Comparison of ENCODE assay signal across 17 mouse cellular contexts in the genomic region with DNA sequence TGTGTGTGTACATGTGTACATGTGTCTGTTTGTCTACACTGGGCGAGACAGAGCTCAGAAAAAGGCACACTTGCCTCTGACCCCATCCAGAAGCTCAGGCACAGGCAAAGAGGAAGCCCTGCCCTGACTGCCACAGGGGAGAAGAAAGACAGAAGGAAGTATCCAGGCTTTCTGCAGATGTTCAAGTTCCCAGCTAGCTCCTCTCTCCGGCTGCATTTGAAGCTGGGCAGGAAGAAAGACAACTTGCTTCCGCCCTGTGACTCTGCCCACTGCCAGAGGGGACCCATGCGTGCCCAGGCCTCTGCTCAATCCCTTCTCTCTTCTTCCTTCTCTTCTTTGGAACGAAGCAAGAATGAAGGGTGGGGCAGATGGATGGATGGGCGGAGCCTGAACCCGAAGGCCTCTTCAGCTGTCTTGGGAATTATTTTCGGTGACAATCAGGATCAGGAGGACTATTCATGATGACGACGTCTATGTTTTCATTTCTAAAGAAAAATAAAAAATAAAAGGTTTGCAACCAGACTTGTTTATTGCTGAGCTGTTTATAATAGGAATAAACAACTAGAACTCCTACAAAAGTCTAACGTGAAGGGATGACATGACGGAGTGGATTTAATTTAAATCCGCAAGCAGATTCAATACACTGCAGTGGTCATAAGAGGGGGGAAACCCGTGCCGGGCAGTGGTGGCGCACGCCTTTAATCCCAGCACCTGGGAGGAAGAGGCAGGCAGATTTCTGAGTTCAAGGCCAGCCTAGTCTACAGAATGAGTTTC. TPM values are rescaled to one million over a fixed set of nuclear protein-coding genes. Genes with fewer than 3 reads are reported as not detected.
A peak's percentile ranks its signal among the peaks of the same experiment; 100 is the strongest.
DNase-seq lines count a peak whose midpoint lies in the region; ATAC-seq and TF ChIP-seq lines count a peak whose summit lies in the region.
"Had no signal": no experiment of that assay in that cellular context is flagged by ENCODE, and none has a peak within 500 bp of the region (broad histone marks: within the 10 kb centered on the region; RNA-seq: fewer than 3 reads in every experiment).

No protein-coding gene starts in this region.

- DNase-seq in liver, result peak; percentile 18
- DNase-seq in liver, embryonic 11.5 days (ENCODE audit: low spot score), result no peak
- peak; percentile 52 for DNase-seq in ZHBTc4 (ENCODE audit: low read depth, low spot score)
- DNase-seq in stomach, postnatal 0 days (ENCODE audit: low spot score), result no peak
- no peak for DNase-seq in thymus, postnatal 36 days
- DNase-seq: cerebellum, postnatal 25 days; kidney, postnatal 14 days; right cerebral cortex, postnatal 4 days; thymus, postnatal 14 days had no signal

- H3K9me3 ChIP-seq in liver, embryonic 11.5 days (ENCODE audit: control insufficient read depth, low read length), result no peaks in the 10 kb centered on the region
- no peaks in the 10 kb centered on the region for H3K9me3 ChIP-seq in liver, embryonic 15.5 days (replicated peaks)
- H3K9me3 ChIP-seq in stomach, postnatal 0 days (ENCODE audit: control insufficient read depth, low read length), result no peaks in the 10 kb centered on the region
- H3K9me3 ChIP-seq in intestine, embryonic 16.5 days (ENCODE audit: control insufficient read depth, low read length), result no peaks in the 10 kb centered on the region
- H3K9me3 ChIP-seq: forebrain, embryonic 13.5 days; limb, embryonic 13.5 days had no signal

- no peaks in the 10 kb centered on the region for H3K27me3 ChIP-seq in liver, embryonic 11.5 days (replicated peaks; ENCODE audit: control insufficient read depth, insufficient read depth, low read length)
- H3K27me3 ChIP-seq in liver, embryonic 15.5 days, result peaks cover 10% of the 10 kb centered on the region; the same call in 1 of the 2 replicates
- H3K27me3 ChIP-seq in stomach, postnatal 0 days (ENCODE audit: control insufficient read depth, insufficient read depth, low read length), result no peaks in the 10 kb centered on the region
- no peaks in the 10 kb centered on the region for H3K27me3 ChIP-seq in intestine, embryonic 16.5 days (replicated peaks; ENCODE audit: control insufficient read depth, insufficient read depth, low read length)
- H3K27me3 ChIP-seq: forebrain, embryonic 13.5 days; heart, embryonic 12.5 days; limb, embryonic 13.5 days; neural tube, embryonic 12.5 days had no signal

- H3K4me3 ChIP-seq in liver, embryonic 11.5 days (ENCODE audit: low read depth, low read length), result no peak overlapping the region
- no peak overlapping the region for H3K4me3 ChIP-seq in liver, embryonic 15.5 days (replicated peaks)
- H3K4me3 ChIP-seq in stomach, postnatal 0 days (ENCODE audit: low read depth, low read length), result no peak overlapping the region
- no peak overlapping the region for H3K4me3 ChIP-seq in intestine, embryonic 16.5 days (ENCODE audit: low read length)
- H3K4me3 ChIP-seq: forebrain, embryonic 13.5 days; heart, embryonic 12.5 days; limb, embryonic 13.5 days; neural tube, embryonic 12.5 days had no signal

- H3K4me1 ChIP-seq in liver, embryonic 11.5 days (replicated peaks; ENCODE audit: control insufficient read depth, insufficient read depth, low read length), result no peaks in the 10 kb centered on the region
- H3K4me1 ChIP-seq in liver, embryonic 15.5 days (replicated peaks), result no peaks in the 10 kb centered on the region; the same call in none of the 2 replicates
- no peaks in the 10 kb centered on the region for H3K4me1 ChIP-seq in stomach, postnatal 0 days (replicated peaks; ENCODE audit: control insufficient read depth, insufficient read depth)
- H3K4me1 ChIP-seq in intestine, embryonic 16.5 days (ENCODE audit: control insufficient read depth, insufficient read depth, low read length), result peaks cover 5% of the 10 kb centered on the region; the same call in 1 of the 2 replicates
- H3K4me1 ChIP-seq: forebrain, embryonic 13.5 days; neural tube, embryonic 12.5 days had no signal

- no peak for ATAC-seq in liver, embryonic 11.5 days (replicated peaks; ENCODE audit: low FRiP score)
- no peak for ATAC-seq in liver, embryonic 15.5 days (ENCODE audit: insufficient read depth)
- no peak for ATAC-seq in stomach, postnatal 0 days (ENCODE audit: low FRiP score, low TSS enrichment)
- no peak for ATAC-seq in intestine, embryonic 16.5 days
- ATAC-seq: forebrain, embryonic 13.5 days; intestine, postnatal 0 days; midbrain, embryonic 16.5 days had no signal

- no peaks in the 10 kb centered on the region for H3K36me3 ChIP-seq in liver, embryonic 11.5 days (ENCODE audit: control insufficient read depth, insufficient read depth, low read length)
- no peaks in the 10 kb centered on the region for H3K36me3 ChIP-seq in liver, embryonic 15.5 days (replicated peaks)
- H3K36me3 ChIP-seq in stomach, postnatal 0 days (ENCODE audit: control insufficient read depth, insufficient read depth, low read length), result no peaks in the 10 kb centered on the region
- H3K36me3 ChIP-seq in intestine, embryonic 16.5 days (ENCODE audit: control insufficient read depth, insufficient read depth, low read length), result no peaks in the 10 kb centered on the region
- H3K36me3 ChIP-seq: heart, embryonic 12.5 days; limb, embryonic 13.5 days; neural tube, embryonic 12.5 days had no signal

- no peak for TF ChIP-seq EP300 in stomach, postnatal 0 days (optimal IDR thresholded peaks at IDR 0.05)

- H3K27ac ChIP-seq in liver, embryonic 11.5 days (ENCODE audit: low read depth, low read length), result no peak overlapping the region; the same call in 1 of the 2 replicates
- H3K27ac ChIP-seq in liver, embryonic 15.5 days (replicated peaks), result peak overlapping the region; percentile 53; the same call in 1 of the 2 replicates
- 0 out of 2 replicates have a peak overlapping the region, but pooled peaks have one; percentile 40 for H3K27ac ChIP-seq in stomach, postnatal 0 days (replicated peaks)
- no peak overlapping the region for H3K27ac ChIP-seq in intestine, embryonic 16.5 days (ENCODE audit: low read length)
- H3K27ac ChIP-seq: forebrain, embryonic 13.5 days; limb, embryonic 13.5 days; neural tube, embryonic 12.5 days had no signal

- 62% methylated on average over 17 of the region's 17 CpGs for WGBS in liver, embryonic 11.5 days
- 42% methylated on average over 17 of the region's 17 CpGs for WGBS in liver, embryonic 15.5 days (ENCODE audit: insufficient replicate concordance)
- 63% methylated on average over 17 of the region's 17 CpGs for WGBS in stomach, postnatal 0 days
- WGBS in intestine, embryonic 16.5 days, result 70% methylated on average over 17 of the region's 17 CpGs

- TF ChIP-seq CTCF in stomach, postnatal 0 days (IDR thresholded peaks at IDR 0.05; ENCODE audit: low read depth), result no peak

- H3K9ac ChIP-seq in liver, embryonic 11.5 days (ENCODE audit: low read depth, low read length), result no peak overlapping the region
- H3K9ac ChIP-seq in liver, embryonic 15.5 days, result no peak overlapping the region
- H3K9ac ChIP-seq in stomach, postnatal 0 days (ENCODE audit: low read length), result no peak overlapping the region
- no peak overlapping the region for H3K9ac ChIP-seq in intestine, embryonic 16.5 days (ENCODE audit: low read depth, low read length)
- H3K9ac ChIP-seq: forebrain, embryonic 13.5 days; heart, embryonic 12.5 days; limb, embryonic 13.5 days; neural tube, embryonic 12.5 days had no signal

- H3K4me2 ChIP-seq in liver, embryonic 11.5 days, result no peak overlapping the region
- H3K4me2 ChIP-seq in liver, embryonic 15.5 days, result no peak overlapping the region
- H3K4me2 ChIP-seq in stomach, postnatal 0 days (replicated peaks; ENCODE audit: low read depth), result no peak overlapping the region
- H3K4me2 ChIP-seq in intestine, embryonic 16.5 days (ENCODE audit: low read depth, low read length), result no peak overlapping the region
- H3K4me2 ChIP-seq: forebrain, embryonic 13.5 days; heart, embryonic 12.5 days; limb, embryonic 13.5 days; neural tube, embryonic 12.5 days had no signal

RNA-seq across cellular contexts. Expression of a gene that starts 15.5 kb away (rescaled TPM):
- polyA plus RNA-seq in liver, embryonic 11.5 days (2014; fragmentation: Nextera tagmentation; extraction: Ambion mirVana), result 39.4 and 41.5 TPM in 2 replicates
- polyA plus RNA-seq in liver, embryonic 15.5 days (2015; fragmentation: Nextera tagmentation; extraction: Ambion mirVana), result 11.7 and 12.3 TPM in 2 replicates
- 55.7 and 59.2 TPM in 2 replicates for polyA plus RNA-seq in stomach, postnatal 0 days (2015; fragmentation: Nextera tagmentation; extraction: Ambion mirVana)
- 14.4 and 19.9 TPM in 2 replicates for polyA plus RNA-seq in intestine, embryonic 16.5 days (2015; fragmentation: Nextera tagmentation; extraction: Ambion mirVana)

RNA-seq across cellular contexts. Expression of a gene that starts 27.1 kb away (rescaled TPM):
- polyA plus RNA-seq in liver, embryonic 11.5 days (2014; fragmentation: Nextera tagmentation; extraction: Ambion mirVana), result 4.7 and 5.7 TPM in 2 replicates
- polyA plus RNA-seq in liver, embryonic 15.5 days (2015; fragmentation: Nextera tagmentation; extraction: Ambion mirVana), result 59.9 and 67.7 TPM in 2 replicates
- polyA plus RNA-seq in stomach, postnatal 0 days (2015; fragmentation: Nextera tagmentation; extraction: Ambion mirVana), result 16.3 and 19.5 TPM in 2 replicates
- polyA plus RNA-seq in intestine, embryonic 16.5 days (2015; fragmentation: Nextera tagmentation; extraction: Ambion mirVana), result 13.4 and 13.6 TPM in 2 replicates

Comparison
In these comparisons a context has a peak if more than half of its experiments do, and no peak if none do; other contexts are left out.
1. DNase-seq: peak in liver (single experiment) and ZHBTc4 (single experiment); none in liver, embryonic 11.5 days (single experiment), stomach, postnatal 0 days (single experiment) and thymus, postnatal 36 days (0 of 2).
2. H3K27ac ChIP-seq: peak in liver, embryonic 15.5 days (single experiment) and stomach, postnatal 0 days (single experiment); none in liver, embryonic 11.5 days (single experiment) and intestine, embryonic 16.5 days (single experiment).